Mouse (Mus musculus) stomach, postnatal 0 days (tissue): ENCODE results near the gene Ildr1. TPM values are rescaled to one million over a fixed set of nuclear protein-coding genes. Genes with fewer than 3 reads are reported as not detected.

ENCODE experiments used
- ATAC-seq: fragments of 200-750 bp; cut with Nextera tagmentation; 2 replicates; pipeline ENCODE4 v1.8.0; 2017; ENCODE audit not compliant: low FRiP score, low TSS enrichment
- DNase-seq: peaks from one replicate; pipeline ENCODE4 v3.0.0-alpha.2; 2016; ENCODE audit warnings: low spot score
- H3K27ac ChIP-seq: fragments of 300-500 bp; sonication (generic); replicated peaks from 2 replicates; pipeline ENCODE4 v1.5.1; 2014; ENCODE audit warnings: mild to moderate bottlenecking, control low read depth
- H3K27me3 ChIP-seq: fragments of 300-500 bp; sonication (generic); 2 replicates; pipeline ENCODE4 v1.6.1; 2014; ENCODE audit warnings: low read length; ENCODE audit not compliant: control insufficient read depth, insufficient read depth
- H3K36me3 ChIP-seq: fragments of 300-500 bp; sonication (generic); 2 replicates; pipeline ENCODE4 v1.6.1; 2014; ENCODE audit warnings: low read length, mixed read lengths; ENCODE audit not compliant: control insufficient read depth, insufficient read depth
- H3K4me1 ChIP-seq: fragments of 300-500 bp; sonication (generic); replicated peaks from 2 replicates; pipeline ENCODE4 v1.6.1; 2014; ENCODE audit warnings: antibody characterized with exemption; ENCODE audit not compliant: control insufficient read depth, insufficient read depth
- H3K4me2 ChIP-seq: fragments of 300-500 bp; sonication (generic); replicated peaks from 2 replicates; pipeline ENCODE4 v1.6.1; 2014; ENCODE audit warnings: low read depth, mild to moderate bottlenecking, control low read depth, moderate library complexity
- H3K4me3 ChIP-seq: fragments of 300-500 bp; sonication (generic); 2 replicates; pipeline ENCODE4 v1.5.1; 2014; ENCODE audit warnings: low read depth, low read length, control low read depth
- H3K9ac ChIP-seq: fragments of 300-500 bp; sonication (generic); 2 replicates; pipeline ENCODE4 v1.6.1; 2014; ENCODE audit warnings: mild to moderate bottlenecking, low read length, control low read depth, mixed read lengths
- H3K9me3 ChIP-seq: fragments of 300-500 bp; sonication (generic); 2 replicates; pipeline ENCODE4 v1.6.1; 2016; ENCODE audit warnings: low read length; ENCODE audit not compliant: control insufficient read depth
- CTCF ChIP-seq: IDR thresholded peaks from 2 replicates; pipeline ENCODE4 v1.5.1; 2016; ENCODE audit warnings: antibody characterized with exemption, low read depth, mild to moderate bottlenecking, moderate library complexity
- EP300 ChIP-seq: optimal IDR thresholded peaks from 2 replicates; pipeline ENCODE3; 2016; ENCODE audit warnings: antibody characterized with exemption
- WGBS: fragments of 180-500 bp; shearing (Covaris S2); extraction: QIAGEN DNeasy Blood & Tissue Kit; methylation state at CpG from one replicate; pipeline ENCODE4 v1.1.7; 2014; 5-methylcytosine and 5-hydroxymethylcytosine counted together
- polyA plus RNA-seq: library from polyadenylated mRNA; unstranded; fragments of >200 nt; fragmentation: Nextera tagmentation; extraction: Ambion mirVana; gene quantifications from 2 replicates; pipeline ENCODE4 v1.2.1, GENCODE M21; 2015

Gene Ildr1
- polyA plus RNA-seq, 1 experiment from 2014 or later = 2.5 TPM

DNA sequence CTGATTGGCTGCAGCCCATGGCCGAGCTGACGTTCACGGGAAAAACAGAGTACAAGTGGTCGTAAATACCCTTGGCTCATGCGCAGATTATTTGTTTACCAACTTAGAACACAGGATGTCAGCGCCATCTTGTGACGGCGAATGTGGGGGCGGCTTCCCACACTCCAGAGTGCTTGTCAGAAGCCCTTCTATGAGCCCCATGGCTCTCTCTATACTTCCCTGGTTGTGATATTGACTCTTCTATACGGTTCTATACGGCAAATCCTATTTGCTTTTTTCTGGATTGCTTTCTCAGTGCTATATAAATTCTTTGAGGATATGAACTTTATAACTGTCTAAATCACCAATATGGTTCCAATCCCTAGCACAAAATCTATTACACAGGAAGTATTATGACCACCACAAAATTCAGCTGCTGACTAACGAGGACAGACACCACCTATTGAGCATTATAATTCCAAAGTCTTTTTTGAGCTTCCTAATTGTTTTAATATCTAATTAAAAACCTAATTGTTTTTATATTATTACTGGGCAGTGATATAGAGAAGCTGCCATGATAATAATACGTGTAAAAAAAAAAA lies 76.5 kb downstream of the Ildr1 start:
- TF ChIP-seq CTCF (no peak), EP300 (no peak)
- no peaks in the 10 kb centered on the region for H3K27me3 ChIP-seq
- no peaks in the 10 kb centered on the region for H3K4me1 ChIP-seq
- no peak overlapping the region for H3K9ac ChIP-seq
- DNase-seq (no peak), ATAC-seq (no peak)
- H3K9me3 ChIP-seq = no peaks in the 10 kb centered on the region
- H3K27ac ChIP-seq = no peak overlapping the region
- no peaks in the 10 kb centered on the region for H3K36me3 ChIP-seq
- H3K4me3 ChIP-seq = no peak overlapping the region
- WGBS = 79% methylated on average over 8 of the region's 13 CpGs
- no peak overlapping the region for H3K4me2 ChIP-seq

DNA sequence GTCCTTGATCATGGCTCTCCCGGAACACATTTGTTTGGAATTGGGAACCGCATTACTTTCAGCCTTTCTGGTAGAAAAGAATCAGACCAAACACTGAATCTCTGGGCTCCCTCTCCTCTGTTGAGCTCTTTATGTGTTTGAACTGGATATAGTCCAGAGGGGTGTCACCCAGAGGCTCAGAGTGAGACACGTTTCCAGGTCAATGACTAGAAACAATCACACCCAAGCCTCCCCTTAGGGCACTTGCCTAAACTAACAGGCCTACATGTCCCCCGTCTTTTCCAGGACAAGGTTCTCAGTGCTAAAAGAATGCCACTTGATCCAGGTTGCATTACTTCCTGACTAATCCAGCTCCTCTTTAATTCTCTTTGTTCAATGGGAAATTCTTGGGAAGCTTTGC lies 77.1 kb downstream of the Ildr1 start:
- Histone ChIP-seq H3K9me3 (no peaks in the 10 kb centered on the region), H3K4me2 (no peak overlapping the region), H3K36me3 (no peaks in the 10 kb centered on the region), H3K4me1 (no peaks in the 10 kb centered on the region), H3K4me3 (no peak overlapping the region), H3K9ac (no peak overlapping the region), H3K27me3 (no peaks in the 10 kb centered on the region), H3K27ac (no peak overlapping the region)
- no peak for DNase-seq
- no peak for ATAC-seq
- TF ChIP-seq CTCF (no peak), EP300 (no peak)
- WGBS = 64% methylated on average over 4 of the region's 4 CpGs

DNA sequence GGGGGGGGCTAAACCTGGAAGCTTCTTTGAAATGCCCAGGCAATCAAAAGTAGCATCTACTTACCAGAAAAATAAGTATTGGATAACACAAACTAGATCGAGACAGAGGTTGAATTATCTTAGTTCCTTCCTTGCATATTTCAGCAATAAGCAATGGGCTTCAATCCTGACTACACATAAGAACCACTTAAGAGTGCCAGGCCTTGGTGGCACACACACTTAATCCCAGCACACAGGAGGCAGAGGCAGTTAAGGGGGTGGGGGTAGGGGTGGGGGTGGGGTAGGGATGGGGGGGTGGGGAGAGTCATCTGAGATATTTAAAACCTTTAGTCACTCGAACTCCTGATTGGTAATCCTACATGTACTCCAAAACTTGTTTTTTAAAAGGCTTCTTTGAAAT lies 77.5 kb downstream of the Ildr1 start:
- ATAC-seq (no peak), DNase-seq (no peak)
- H3K27ac ChIP-seq = no peak overlapping the region
- no peak overlapping the region for H3K4me3 ChIP-seq
- H3K4me2 ChIP-seq = no peak overlapping the region
- no peak overlapping the region for H3K9ac ChIP-seq
- no peaks in the 10 kb centered on the region for H3K27me3 ChIP-seq
- H3K36me3 ChIP-seq = no peaks in the 10 kb centered on the region
- TF ChIP-seq EP300 (no peak), CTCF (no peak)
- H3K4me1 ChIP-seq = no peaks in the 10 kb centered on the region
- WGBS = 79% methylated on average over 2 of the region's 2 CpGs
- H3K9me3 ChIP-seq = no peaks in the 10 kb centered on the region

DNA sequence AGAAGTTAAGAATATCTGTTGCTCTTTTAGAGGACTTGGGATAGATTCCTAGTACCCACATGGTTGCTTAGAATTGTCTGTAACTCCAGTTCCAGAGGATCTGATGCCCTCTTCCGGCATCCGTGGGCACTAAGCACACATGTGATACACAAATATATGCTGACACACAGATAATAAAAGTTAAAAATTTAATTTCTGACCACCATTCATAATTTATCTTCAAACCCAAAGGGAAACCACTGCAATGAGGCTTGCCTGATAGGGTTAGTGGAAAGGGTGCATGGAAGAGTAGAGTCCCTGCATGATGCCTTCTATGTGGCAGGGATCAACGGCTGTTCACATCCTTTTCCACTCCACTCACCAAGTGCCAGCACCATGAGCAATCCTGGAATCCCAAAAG lies 77.9 kb downstream of the Ildr1 start:
- DNase-seq (no peak), ATAC-seq (no peak)
- Histone ChIP-seq H3K27ac (no peak overlapping the region), H3K9ac (no peak overlapping the region), H3K4me3 (no peak overlapping the region), H3K4me1 (no peaks in the 10 kb centered on the region), H3K4me2 (no peak overlapping the region), H3K9me3 (no peaks in the 10 kb centered on the region), H3K27me3 (no peaks in the 10 kb centered on the region), H3K36me3 (no peaks in the 10 kb centered on the region)
- TF ChIP-seq CTCF = no peak
- 92% methylated on average over 3 of the region's 3 CpGs for WGBS

DNA sequence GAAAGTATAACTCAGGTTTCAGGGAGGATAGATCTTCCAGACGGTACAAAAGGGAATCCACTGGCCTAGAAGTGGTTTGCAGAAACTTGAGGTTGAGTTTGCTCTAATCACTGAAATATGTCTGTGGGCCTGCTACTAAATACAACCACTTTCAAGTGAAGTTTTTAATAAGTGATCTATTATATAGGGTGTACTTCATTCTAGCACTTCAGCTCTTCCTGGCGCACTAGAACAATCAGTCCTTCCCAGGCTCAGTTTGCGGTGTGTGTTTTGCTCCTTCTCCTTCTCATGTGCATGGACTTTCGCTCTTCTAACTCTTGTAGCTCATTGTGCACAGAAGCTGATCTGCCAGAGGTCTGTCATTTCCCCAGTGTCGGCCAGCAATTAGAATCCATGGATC lies 79.2 kb downstream of the Ildr1 start:
- ATAC-seq (no peak), DNase-seq (no peak)
- Histone ChIP-seq H3K9ac (no peak overlapping the region), H3K27ac (no peak overlapping the region), H3K4me1 (no peaks in the 10 kb centered on the region), H3K27me3 (no peaks in the 10 kb centered on the region), H3K4me3 (no peak overlapping the region), H3K9me3 (no peaks in the 10 kb centered on the region), H3K36me3 (no peaks in the 10 kb centered on the region), H3K4me2 (no peak overlapping the region)
- 82% methylated on average over 5 of the region's 5 CpGs for WGBS
- TF ChIP-seq CTCF (no peak), EP300 (no peak)

DNA sequence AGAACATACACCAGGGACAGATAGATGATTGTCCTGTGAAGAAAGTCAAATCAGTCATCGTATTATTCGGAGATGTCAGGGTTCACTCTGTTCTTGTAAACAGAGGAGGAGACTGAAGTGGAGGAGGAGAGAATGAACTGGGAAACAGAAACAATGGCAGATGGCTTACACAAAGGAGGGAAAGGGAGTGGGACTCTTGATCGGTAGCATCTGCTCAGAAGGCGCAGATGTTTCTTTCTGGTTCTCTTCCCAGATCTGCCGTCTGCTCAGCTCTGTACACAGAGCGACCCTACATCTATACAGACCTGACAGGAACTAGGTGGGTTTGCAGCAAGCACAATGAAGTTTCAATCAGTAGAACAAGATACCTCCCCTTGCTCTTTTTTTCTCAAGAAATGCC lies 81.9 kb downstream of the Ildr1 start:
- DNase-seq = no peak
- Histone ChIP-seq H3K4me1 (no peaks in the 10 kb centered on the region), H3K4me3 (no peak overlapping the region), H3K4me2 (no peak overlapping the region), H3K9me3 (no peaks in the 10 kb centered on the region), H3K27ac (no peak overlapping the region), H3K27me3 (no peaks in the 10 kb centered on the region), H3K9ac (no peak overlapping the region), H3K36me3 (no peaks in the 10 kb centered on the region)
- no peak for ATAC-seq
- 44% methylated on average over 6 of the region's 6 CpGs for WGBS
- TF ChIP-seq CTCF = no peak
- TF ChIP-seq EP300 = no peak

Other genes starting within 250 kb of the Ildr1 start
- gene Stfa3, start 238.6 kb upstream of the Ildr1 start, polyA plus RNA-seq = 22.8 and 24.8 TPM in 2 replicates
- 0.10 TPM in 2 replicates for gene Casr, start 131.8 kb upstream of the Ildr1 start, polyA plus RNA-seq
- 1.5 and 2.0 TPM in 2 replicates for gene Cd86, start 27.9 kb upstream of the Ildr1 start, polyA plus RNA-seq
- gene Slc15a2, start 91.0 kb downstream of the Ildr1 start, polyA plus RNA-seq = 1.6 and 2.4 TPM in 2 replicates
- gene Iqcb1, start 134.4 kb downstream of the Ildr1 start, polyA plus RNA-seq = 10.0 and 11.5 TPM in 2 replicates
- gene Eaf2, start 181.0 kb downstream of the Ildr1 start, polyA plus RNA-seq = 3.1 and 4.7 TPM in 2 replicates
- gene Golgb1, start 181.2 kb downstream of the Ildr1 start, polyA plus RNA-seq = 88.5 and 100 TPM in 2 replicates
- gene Hcls1, start 241.0 kb downstream of the Ildr1 start, polyA plus RNA-seq = 3.0 and 3.7 TPM in 2 replicates